Mouse (Mus musculus): ENCODE measurements around the gene Nxph4. TPM values are rescaled to one million over a fixed set of nuclear protein-coding genes. Genes with fewer than 3 reads are reported as not detected.
A peak's percentile ranks its signal among the peaks of the same experiment; 100 is the strongest.

The Nxph4 gene
- polyA plus RNA-seq, 1 experiment from 2014 or later: 133 TPM

DNA sequence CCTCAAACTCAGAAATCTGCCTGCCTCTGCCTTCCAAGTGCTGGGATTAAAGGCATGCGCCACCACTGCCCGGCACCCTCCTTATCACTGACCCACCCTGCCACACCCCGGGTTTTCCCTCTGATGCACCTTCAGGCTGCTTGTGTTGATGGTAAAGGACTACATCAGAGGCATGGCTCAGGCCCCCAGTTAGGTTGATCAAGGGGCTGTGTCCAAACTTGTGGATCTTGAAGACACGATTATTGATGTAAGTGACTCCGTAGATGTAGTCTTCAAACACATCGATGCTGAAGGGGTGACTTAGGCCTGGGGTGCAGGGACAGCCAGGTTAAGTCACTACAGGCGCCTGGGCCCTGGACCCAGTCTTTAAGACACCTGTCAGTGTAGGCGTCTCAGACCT is 7.2 kb upstream of the Nxph4 start:
- Histone ChIP-seq H3K27ac (replicated peaks) (no peak overlapping the region), H3K9me3 (no peaks in the 10 kb centered on the region), H3K9ac (no peak overlapping the region), H3K36me3 (peaks cover 84% of the 10 kb centered on the region), H3K4me1 (replicated peaks) (peaks cover 23% of the 10 kb centered on the region), H3K27me3 (no peaks in the 10 kb centered on the region), H3K4me3 (no peak overlapping the region), H3K4me2 (no peak overlapping the region)
- no peak for ATAC-seq (ENCODE audit: low read depth)
- WGBS: 94% methylated on average over 8 of the region's 8 CpGs

DNA sequence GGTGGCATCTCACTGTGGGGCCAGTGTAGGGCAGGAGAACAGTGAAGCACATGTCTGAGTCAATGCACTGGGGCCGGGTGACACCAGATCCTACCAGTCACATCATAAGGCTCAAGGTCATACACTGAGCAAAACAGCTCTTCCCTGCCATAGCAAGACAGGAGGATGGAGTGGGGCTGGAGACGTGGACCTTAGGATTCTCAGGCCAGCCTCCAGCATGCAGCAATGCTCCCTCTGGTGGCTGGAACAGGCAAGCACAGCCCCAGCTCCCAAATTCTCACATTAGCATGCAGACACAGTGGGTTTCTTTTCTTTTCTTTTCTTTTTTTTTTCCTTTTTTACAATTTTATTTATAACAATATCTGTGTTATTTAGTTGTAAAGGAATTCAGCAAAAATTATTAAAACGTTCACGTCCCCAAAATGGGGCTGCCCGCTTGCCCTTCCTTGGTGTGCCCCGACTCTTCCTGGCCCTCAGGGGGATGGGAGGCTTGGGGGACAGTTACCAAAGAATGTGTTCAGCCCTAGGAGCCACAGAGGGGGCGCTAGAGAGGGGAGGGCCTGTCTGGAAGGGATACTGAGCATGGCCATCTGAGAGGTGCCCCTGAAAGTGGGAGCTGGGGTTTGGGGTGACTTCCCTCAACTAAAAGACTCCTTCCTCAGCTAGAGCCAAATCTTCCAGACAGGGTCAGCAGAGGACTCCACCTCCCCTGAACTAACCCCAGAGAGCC is 3.7 kb upstream of the Nxph4 start:
- 0 out of 2 replicates have a peak, but pooled peaks have one; percentile 6 for ATAC-seq (ENCODE audit: low read depth)
- peak overlapping the region; percentile 92 for H3K27ac ChIP-seq (replicated peaks)
- H3K4me3 ChIP-seq: no peak overlapping the region
- H3K27me3 ChIP-seq: peaks cover 29% of the 10 kb centered on the region
- peaks cover 49% of the 10 kb centered on the region for H3K36me3 ChIP-seq
- H3K9ac ChIP-seq: peak overlapping the region; percentile 26; the same call in 1 of the 2 replicates
- H3K4me1 ChIP-seq (replicated peaks): peaks cover 58% of the 10 kb centered on the region
- 24% methylated on average over 7 of the region's 7 CpGs for WGBS
- no peak overlapping the region for H3K4me2 ChIP-seq
- no peaks in the 10 kb centered on the region for H3K9me3 ChIP-seq

DNA sequence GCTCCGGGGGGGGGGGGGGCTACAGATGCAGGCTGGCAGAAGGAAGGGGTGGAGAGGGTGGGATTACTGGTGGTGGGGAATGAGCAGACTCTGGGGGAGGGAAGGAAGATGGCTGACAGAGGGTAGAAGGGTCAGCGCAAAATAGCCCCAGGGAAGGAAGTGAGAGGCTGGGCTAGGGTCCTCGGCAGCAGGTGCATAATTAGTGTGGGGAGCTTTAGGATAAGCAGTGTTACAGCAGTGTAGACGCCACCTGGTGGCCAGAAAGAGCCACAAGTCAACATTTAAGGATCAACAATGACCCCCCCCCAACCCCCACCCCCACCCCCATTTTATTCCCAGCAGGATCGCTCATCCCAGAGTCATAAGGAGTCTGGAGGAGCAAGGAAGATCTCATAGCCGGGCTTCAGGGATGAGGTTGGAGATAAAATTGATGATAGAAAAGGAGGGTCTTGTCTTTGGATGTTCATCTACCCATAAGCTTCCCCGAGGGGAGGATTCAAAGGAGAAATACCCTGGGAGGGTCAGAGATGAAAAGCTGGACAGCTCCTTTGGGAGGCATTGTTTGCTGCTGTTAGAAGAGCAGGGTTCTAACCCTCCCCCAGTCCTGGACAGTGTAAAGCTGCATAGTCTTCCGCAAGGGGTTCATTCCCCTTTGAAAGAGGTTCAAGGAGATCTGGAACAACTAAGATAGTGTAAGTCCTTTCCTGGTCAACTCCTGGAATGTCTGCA is 2.4 kb upstream of the Nxph4 start:
- peaks cover 40% of the 10 kb centered on the region for H3K27me3 ChIP-seq
- H3K27ac ChIP-seq (replicated peaks): peak overlapping the region; percentile 92
- ATAC-seq (ENCODE audit: low read depth): peak; percentile 11
- peaks cover 60% of the 10 kb centered on the region for H3K4me1 ChIP-seq (replicated peaks)
- 0 out of 2 replicates have a peak overlapping the region, but pooled peaks have one; percentile 35 for H3K9ac ChIP-seq
- WGBS: 12% methylated on average over 8 of the region's 8 CpGs
- H3K4me3 ChIP-seq: no peak overlapping the region
- H3K9me3 ChIP-seq: no peaks in the 10 kb centered on the region
- peaks cover 37% of the 10 kb centered on the region for H3K36me3 ChIP-seq
- peak overlapping the region; percentile 10; the same call in 1 of the 2 replicates for H3K4me2 ChIP-seq

DNA sequence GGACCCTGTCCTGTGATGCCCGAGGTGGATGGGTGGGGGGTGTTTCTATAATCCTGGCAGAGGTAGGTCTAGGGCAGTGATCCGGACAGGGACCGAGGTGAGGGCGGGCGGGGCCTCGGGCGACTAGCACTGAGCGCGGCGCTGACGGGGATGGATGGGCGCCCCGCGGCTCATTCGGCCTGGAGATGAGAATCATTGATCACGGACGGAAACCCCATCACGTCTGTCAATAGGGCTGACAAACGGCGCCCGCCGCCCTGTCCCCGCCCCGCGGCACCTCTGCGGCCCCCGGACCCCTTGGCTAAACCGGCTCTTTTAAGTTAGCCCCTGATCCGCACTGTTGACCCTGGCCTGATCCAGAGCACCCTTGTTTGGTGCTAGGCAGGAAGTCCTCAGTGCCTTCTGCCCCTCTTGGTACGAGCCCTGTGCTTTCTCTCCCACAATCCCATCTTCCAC is 598 bp upstream of the Nxph4 start:
- Histone ChIP-seq H3K9ac (peak overlapping the region; percentile 86), H3K27me3 (peaks cover 55% of the 10 kb centered on the region), H3K9me3 (no peaks in the 10 kb centered on the region), H3K27ac (replicated peaks) (peak overlapping the region; percentile 92), H3K4me3 (peak overlapping the region; percentile 69), H3K4me1 (replicated peaks) (peaks cover 78% of the 10 kb centered on the region), H3K4me2 (peak overlapping the region; percentile 81), H3K36me3 (peaks cover 19% of the 10 kb centered on the region)
- ATAC-seq (ENCODE audit: low read depth): 0 out of 2 replicates have a peak, but pooled peaks have one; percentile 1
- WGBS: under 1% methylated on average over 29 of the region's 30 CpGs

DNA sequence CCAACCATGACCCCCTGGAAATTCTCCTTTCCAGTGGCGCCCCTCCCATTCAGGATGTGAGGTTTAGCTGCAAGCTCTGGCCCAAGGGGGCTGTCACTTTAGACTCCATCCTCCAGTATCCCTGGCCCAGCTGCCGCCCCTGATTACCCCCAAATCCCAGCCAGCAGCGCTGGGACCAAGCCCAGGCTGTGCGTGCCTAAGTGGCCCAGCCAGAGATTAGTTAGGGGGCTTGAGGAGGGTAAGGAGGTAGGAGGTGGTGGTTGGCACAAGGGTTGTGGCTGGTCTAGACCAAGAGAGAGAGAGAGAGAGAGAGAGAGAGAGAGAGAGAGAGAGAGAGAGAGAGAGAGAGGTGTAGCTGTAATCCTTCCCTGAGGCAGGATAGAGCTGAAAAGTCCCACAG is 2.8 kb downstream of the Nxph4 start:
- peaks cover 87% of the 10 kb centered on the region for H3K27me3 ChIP-seq
- peaks cover 100% of the 10 kb centered on the region for H3K4me1 ChIP-seq (replicated peaks)
- no peaks in the 10 kb centered on the region for H3K36me3 ChIP-seq
- H3K4me2 ChIP-seq: peak overlapping the region; percentile 81
- peak overlapping the region; percentile 92 for H3K27ac ChIP-seq (replicated peaks)
- H3K9me3 ChIP-seq: no peaks in the 10 kb centered on the region
- 0% methylated on average over 4 of the region's 4 CpGs for WGBS
- peak overlapping the region; percentile 86 for H3K9ac ChIP-seq
- ATAC-seq (ENCODE audit: low read depth): no peak
- peak overlapping the region; percentile 69 for H3K4me3 ChIP-seq

DNA sequence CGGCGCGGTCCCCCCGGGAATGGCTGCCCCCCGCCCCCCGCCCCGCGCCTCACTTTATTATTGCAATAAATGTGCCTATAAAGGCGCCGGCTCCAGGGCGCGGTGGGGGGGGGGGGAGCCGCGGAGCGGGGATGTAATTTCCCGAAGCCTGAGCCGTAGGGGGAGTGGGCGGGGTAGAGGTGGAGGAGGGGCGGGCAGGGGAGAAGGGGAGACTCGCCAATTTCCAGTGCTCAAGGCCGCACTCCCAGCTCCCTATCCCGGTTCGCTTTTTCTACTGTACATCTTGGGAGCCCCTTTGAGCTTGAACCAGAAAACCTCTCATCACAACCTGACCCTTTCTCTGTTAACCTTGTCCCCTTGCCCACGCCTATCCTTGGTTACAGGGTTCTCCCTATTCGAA is 3.4 kb downstream of the Nxph4 start:
- peak; percentile 15; the same call in 1 of the 2 replicates for ATAC-seq (ENCODE audit: low read depth)
- Histone ChIP-seq H3K36me3 (no peaks in the 10 kb centered on the region), H3K4me1 (replicated peaks) (peaks cover 100% of the 10 kb centered on the region), H3K9ac (peak overlapping the region; percentile 86), H3K27me3 (peaks cover 91% of the 10 kb centered on the region), H3K4me3 (peak overlapping the region; percentile 69), H3K9me3 (no peaks in the 10 kb centered on the region), H3K27ac (replicated peaks) (peak overlapping the region; percentile 92), H3K4me2 (peak overlapping the region; percentile 81)
- WGBS: under 1% methylated on average over 21 of the region's 25 CpGs

DNA sequence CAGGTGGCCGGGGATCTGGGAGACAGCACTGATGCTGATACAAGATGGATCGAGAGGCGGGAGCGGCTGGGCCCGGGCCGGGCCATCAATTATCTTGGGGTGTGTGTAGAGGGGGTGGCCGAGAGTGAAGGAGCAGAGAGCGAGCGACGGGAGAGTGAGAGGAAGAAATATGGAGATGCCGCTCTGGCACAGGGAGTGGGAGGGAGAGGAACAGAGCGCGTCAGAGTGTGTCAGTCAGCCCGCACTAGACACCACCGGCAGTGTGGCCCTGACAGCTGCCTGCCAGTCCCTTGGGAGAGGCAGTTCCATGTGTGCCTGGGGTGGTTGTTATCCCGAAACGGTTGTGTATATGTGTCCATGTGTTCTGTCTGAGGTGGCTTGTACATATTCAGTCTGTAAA is 6.9 kb downstream of the Nxph4 start:
- 2% methylated on average over 17 of the region's 17 CpGs for WGBS
- ATAC-seq (ENCODE audit: low read depth): peak; percentile 32
- peak overlapping the region; percentile 81 for H3K4me2 ChIP-seq
- peaks cover 79% of the 10 kb centered on the region for H3K27me3 ChIP-seq
- peak overlapping the region; percentile 92 for H3K27ac ChIP-seq (replicated peaks)
- peak overlapping the region; percentile 86 for H3K9ac ChIP-seq
- H3K9me3 ChIP-seq: no peaks in the 10 kb centered on the region
- no peaks in the 10 kb centered on the region for H3K36me3 ChIP-seq
- peaks cover 83% of the 10 kb centered on the region for H3K4me1 ChIP-seq (replicated peaks)
- peak overlapping the region; percentile 69 for H3K4me3 ChIP-seq

DNA sequence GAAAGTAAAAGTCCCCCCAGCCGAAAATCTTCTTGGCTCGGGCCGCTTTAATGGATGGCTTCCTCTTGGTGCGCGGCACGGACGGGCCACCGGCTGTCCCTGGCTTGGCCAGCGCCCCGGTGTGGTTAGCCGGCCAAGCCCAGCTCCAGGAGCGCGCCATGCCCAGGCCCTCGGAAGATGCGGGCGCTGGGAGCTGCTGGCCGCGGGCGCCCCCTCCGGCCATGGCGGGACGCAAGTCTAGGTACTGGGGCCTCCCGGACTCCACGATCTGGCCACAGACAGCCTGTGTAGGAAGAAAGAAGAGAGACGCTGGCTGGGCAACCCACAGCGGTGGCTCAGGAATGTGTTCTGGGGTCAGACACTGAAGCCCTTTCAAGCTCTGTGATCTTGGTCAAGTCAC is 7.7 kb downstream of the Nxph4 start:
- Histone ChIP-seq H3K27ac (replicated peaks) (peak overlapping the region; percentile 92), H3K36me3 (no peaks in the 10 kb centered on the region), H3K27me3 (peaks cover 73% of the 10 kb centered on the region), H3K4me3 (peak overlapping the region; percentile 69), H3K9me3 (no peaks in the 10 kb centered on the region), H3K4me1 (replicated peaks) (peaks cover 80% of the 10 kb centered on the region), H3K4me2 (peak overlapping the region; percentile 81), H3K9ac (peak overlapping the region; percentile 86)
- peak; percentile 3; the same call in 1 of the 2 replicates for ATAC-seq (ENCODE audit: low read depth)
- under 1% methylated on average over 26 of the region's 26 CpGs for WGBS

DNA sequence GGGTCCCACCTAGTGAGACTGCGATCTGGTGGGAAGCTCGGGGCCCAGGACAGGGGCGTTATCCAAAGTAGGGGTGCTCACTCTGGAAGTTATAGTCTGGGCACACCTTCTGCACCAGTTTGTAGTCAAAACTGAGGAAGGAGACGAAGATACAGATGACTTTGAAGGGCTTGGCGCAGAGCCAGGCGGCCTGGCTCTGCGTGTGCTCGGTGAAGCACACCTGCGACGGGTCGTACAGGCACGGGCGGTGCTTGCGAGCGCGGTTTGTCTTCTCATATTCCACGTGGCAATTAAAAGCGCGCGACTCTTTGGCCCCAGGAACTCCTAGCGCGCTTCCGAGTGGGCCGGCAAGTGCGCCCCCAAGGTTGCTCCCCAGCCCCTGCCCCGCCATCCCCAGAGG is 8.3 kb downstream of the Nxph4 start:
- WGBS: 3% methylated on average over 26 of the region's 26 CpGs
- no peak for ATAC-seq (ENCODE audit: low read depth)
- Histone ChIP-seq H3K4me2 (peak overlapping the region; percentile 81), H3K9me3 (no peaks in the 10 kb centered on the region), H3K4me1 (replicated peaks) (peaks cover 80% of the 10 kb centered on the region), H3K27ac (replicated peaks) (peak overlapping the region; percentile 92), H3K9ac (peak overlapping the region; percentile 86), H3K27me3 (peaks cover 68% of the 10 kb centered on the region), H3K36me3 (no peaks in the 10 kb centered on the region), H3K4me3 (peak overlapping the region; percentile 69)

DNA sequence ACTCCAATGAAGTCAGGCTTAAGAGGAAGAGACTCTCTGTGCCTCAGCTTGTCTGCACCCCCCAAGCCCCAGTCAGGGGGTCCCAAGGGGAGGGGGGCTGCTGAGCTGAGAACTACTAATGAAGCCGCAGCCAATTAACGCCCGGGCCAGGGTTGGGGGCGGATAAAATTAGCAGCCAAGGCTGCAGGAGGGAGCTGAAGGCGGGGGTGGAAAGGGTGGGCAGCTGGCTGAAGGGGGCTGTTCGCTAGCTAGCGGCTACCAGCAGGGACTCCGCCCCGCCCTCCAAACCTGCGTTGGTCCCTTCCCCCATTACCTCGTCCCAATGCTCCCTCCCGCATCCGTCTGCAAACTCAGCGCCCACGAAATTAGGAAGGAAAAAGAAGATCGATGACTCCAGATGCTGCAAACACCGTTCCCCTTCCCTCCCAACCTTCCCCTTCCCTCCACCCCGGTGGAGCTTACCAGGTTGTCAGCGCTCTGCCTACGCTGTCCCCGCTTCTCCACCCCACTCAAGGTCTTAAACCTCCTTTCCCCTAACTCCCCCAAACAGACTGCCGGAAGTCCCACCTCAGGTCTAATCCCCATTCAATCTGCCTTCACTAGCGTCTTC is 9.6 kb downstream of the Nxph4 start:
- ATAC-seq (ENCODE audit: low read depth): no peak
- Histone ChIP-seq H3K27ac (replicated peaks) (peak overlapping the region; percentile 92), H3K4me2 (peak overlapping the region; percentile 81), H3K4me1 (replicated peaks) (peaks cover 76% of the 10 kb centered on the region), H3K36me3 (peaks cover 5% of the 10 kb centered on the region; the same call in 1 of the 2 replicates), H3K9ac (peak overlapping the region; percentile 86), H3K27me3 (peaks cover 57% of the 10 kb centered on the region), H3K9me3 (no peaks in the 10 kb centered on the region), H3K4me3 (no peak overlapping the region)
- WGBS: 2% methylated on average over 23 of the region's 23 CpGs

DNA sequence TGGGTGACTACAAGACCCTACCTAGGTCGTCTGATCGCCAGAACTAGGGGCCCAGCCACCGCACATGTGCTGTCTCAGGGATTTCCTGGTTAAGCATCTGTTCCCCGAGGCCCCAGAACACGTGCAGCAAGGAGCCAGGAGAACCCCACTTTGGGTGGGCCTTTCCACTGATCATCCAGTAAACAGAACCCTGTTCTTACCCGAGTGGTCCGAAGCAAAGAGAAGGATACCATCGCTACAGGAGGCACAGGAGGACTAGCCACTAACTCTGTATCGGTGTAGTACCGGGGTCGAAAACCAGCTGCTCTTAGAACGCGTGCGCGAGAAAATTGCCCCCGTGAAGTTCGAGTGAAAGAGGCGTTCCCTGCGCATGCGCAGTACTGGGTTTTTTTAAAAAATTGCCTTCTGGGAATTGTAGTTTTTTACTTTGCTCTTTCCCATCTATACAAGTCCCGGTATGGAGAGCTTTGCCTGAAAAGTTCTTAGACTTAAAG is 12.2 kb downstream of the Nxph4 start, which contains the start of gene Shmt2:
TSS of gene Shmt2 (minus strand) at position 357 of the 494 bp plus-strand sequence.
- WGBS: 0% methylated on average over 21 of the region's 21 CpGs
- Histone ChIP-seq H3K27me3 (peaks cover 44% of the 10 kb centered on the region), H3K4me1 (replicated peaks) (peaks cover 61% of the 10 kb centered on the region), H3K27ac (replicated peaks) (no peak within 1 kb of the TSS; the same call in 1 of the 2 replicates), H3K9me3 (no peaks in the 10 kb centered on the region), H3K36me3 (peaks cover 22% of the 10 kb centered on the region), H3K4me2 (peak within 1 kb of the TSS; percentile 73), H3K9ac (peak within 1 kb of the TSS; percentile 67), H3K4me3 (peak within 1 kb of the TSS; percentile 51)
- ATAC-seq (ENCODE audit: low read depth): peak; percentile 32; the same call in 1 of the 2 replicates
